Mouse (Mus musculus) hindbrain, embryonic 16.5 days (tissue): ENCODE measurements around the gene Olfr180. TPM values are rescaled to one million over a fixed set of nuclear protein-coding genes. Genes with fewer than 3 reads are reported as not detected.

Experiments
- ATAC-seq: fragments of 200-750 bp; cut with Nextera tagmentation; 2 replicates; pipeline ENCODE4 v1.8.0; 2017; ENCODE audit warnings: moderate TSS enrichment, moderate library complexity
- H3K27ac ChIP-seq: fragments of 300-500 bp; sonication (generic); 2 replicates; pipeline ENCODE4 v1.5.1; 2014; ENCODE audit warnings: low read depth, mild to moderate bottlenecking, control low read depth, low read length, moderate library complexity
- H3K27me3 ChIP-seq: fragments of 300-500 bp; sonication (generic); replicated peaks from 2 replicates; pipeline ENCODE4 v1.6.1; 2014; ENCODE audit warnings: low read length; ENCODE audit not compliant: control insufficient read depth, insufficient read depth
- H3K36me3 ChIP-seq: fragments of 300-500 bp; sonication (generic); 2 replicates; pipeline ENCODE4 v1.6.1; 2014; ENCODE audit warnings: mild to moderate bottlenecking, low read length, moderate library complexity, mixed read lengths; ENCODE audit not compliant: control insufficient read depth, insufficient read depth
- H3K4me1 ChIP-seq: fragments of 300-500 bp; sonication (generic); 2 replicates; pipeline ENCODE4 v1.6.1; 2014; ENCODE audit warnings: low read depth, low read length; ENCODE audit not compliant: control insufficient read depth, insufficient read depth
- H3K4me2 ChIP-seq: fragments of 300-500 bp; sonication (generic); 2 replicates; pipeline ENCODE4 v1.6.1; 2014; ENCODE audit warnings: mild to moderate bottlenecking, low read length, control low read depth, moderate library complexity
- H3K4me3 ChIP-seq: fragments of 300-500 bp; sonication (generic); 2 replicates; pipeline ENCODE4 v1.5.1; 2014; ENCODE audit warnings: mild to moderate bottlenecking, low read length, control low read depth, moderate library complexity
- H3K9ac ChIP-seq: fragments of 300-500 bp; sonication (generic); 2 replicates; pipeline ENCODE4 v1.6.1; 2014; ENCODE audit warnings: low read depth, mild to moderate bottlenecking, control low read depth, low read length, moderate library complexity
- H3K9me3 ChIP-seq: fragments of 300-500 bp; sonication (generic); 2 replicates; pipeline ENCODE4 v1.6.1; 2014; ENCODE audit warnings: mild to moderate bottlenecking, low read length, moderate library complexity; ENCODE audit not compliant: control insufficient read depth
- whole genome bisulfite sequencing: fragments of 180-500 bp; shearing (Covaris S2); extraction: QIAGEN DNeasy Blood & Tissue Kit; methylation state at CpG from one replicate; pipeline ENCODE4 v1.1.7; 2014; 5-methylcytosine and 5-hydroxymethylcytosine counted together
- polyA plus RNA-seq: library from polyadenylated mRNA; unstranded; fragments of >200 nt; fragmentation: Nextera tagmentation; extraction: Ambion mirVana; gene quantifications from 2 replicates; pipeline ENCODE4 v1.2.1, GENCODE M21; 2015

Olfr180 gene
- polyA plus RNA-seq: not detected in 2 replicates

GRCm38 (mm10) chr16:58929292-58929691, at the start of gene Olfr180:
Olfr180 (minus strand) TSS chr16:58929392.
- Histone ChIP-seq H3K36me3 (no peaks in the 10 kb centered on the region), H3K9me3 (no peaks in the 10 kb centered on the region), H3K4me2 (no peak within 1 kb of the TSS), H3K27me3 (no peaks in the 10 kb centered on the region), H3K9ac (no peak within 1 kb of the TSS), H3K4me1 (no peaks in the 10 kb centered on the region), H3K27ac (no peak within 1 kb of the TSS), H3K4me3 (no peak within 1 kb of the TSS)
- WGBS: 85% methylated on average over 4 of the region's 4 CpGs
- no peak for ATAC-seq

DNA sequence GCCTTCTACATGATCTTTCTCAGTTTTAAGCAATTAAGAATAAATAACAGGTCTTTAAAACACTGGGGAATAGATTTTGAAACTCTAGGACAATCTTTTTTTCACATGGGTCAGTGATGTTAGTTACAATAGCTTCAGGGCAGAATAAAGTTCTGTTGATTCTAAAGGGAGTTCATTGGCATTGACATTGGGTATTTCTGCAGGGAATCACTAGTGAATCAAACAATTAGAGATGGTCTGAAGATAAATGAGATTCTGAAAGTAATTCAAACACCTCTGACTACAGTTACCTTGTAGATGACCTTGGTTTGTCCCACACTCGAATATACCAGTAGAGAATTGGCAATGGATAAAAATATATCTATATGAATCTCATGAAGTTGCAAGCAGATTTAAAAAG, 537 bp downstream of the Olfr180 start, which contains the start of gene Olfr181:
TSS of gene Olfr181 (minus strand) at position 101 of the 400 bp plus-strand sequence.
- Histone ChIP-seq H3K4me1 (no peaks in the 10 kb centered on the region), H3K4me2 (no peak within 1 kb of the TSS), H3K9ac (no peak within 1 kb of the TSS), H3K27me3 (no peaks in the 10 kb centered on the region), H3K9me3 (no peaks in the 10 kb centered on the region), H3K27ac (no peak within 1 kb of the TSS), H3K4me3 (no peak within 1 kb of the TSS), H3K36me3 (no peaks in the 10 kb centered on the region)
- whole genome bisulfite sequencing: 63% methylated on average over 1 of the region's 1 CpGs
- no peak for ATAC-seq

DNA sequence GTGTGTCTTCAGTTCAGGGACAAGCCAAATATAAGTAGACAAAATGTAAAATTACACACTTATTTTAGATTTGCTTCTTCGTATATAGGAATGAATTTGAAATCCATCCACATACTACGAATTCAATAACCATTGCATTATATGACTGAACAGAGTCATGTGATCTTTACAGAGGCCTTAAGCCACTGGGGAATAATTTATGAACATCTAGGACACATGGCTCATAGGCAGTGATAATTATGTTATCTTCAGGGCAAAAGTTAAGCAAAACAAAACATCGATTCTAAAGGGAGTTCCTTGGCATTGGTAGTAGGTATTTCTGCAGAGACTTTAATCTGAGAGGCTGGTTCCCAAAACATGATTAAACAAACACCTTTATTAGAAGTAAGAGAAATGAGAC, 37.2 kb downstream of the Olfr180 start, which contains the start of gene Olfr178:
TSS of gene Olfr178 (minus strand) at position 101 of the 400 bp plus-strand sequence.
- H3K4me1 ChIP-seq: no peaks in the 10 kb centered on the region
- no peak within 1 kb of the TSS for H3K4me2 ChIP-seq
- ATAC-seq: no peak
- no peak within 1 kb of the TSS for H3K9ac ChIP-seq
- no peak within 1 kb of the TSS for H3K27ac ChIP-seq
- no peaks in the 10 kb centered on the region for H3K9me3 ChIP-seq
- 89% methylated on average over 3 of the region's 3 CpGs for WGBS
- H3K4me3 ChIP-seq: no peak within 1 kb of the TSS
- no peaks in the 10 kb centered on the region for H3K27me3 ChIP-seq
- no peaks in the 10 kb centered on the region for H3K36me3 ChIP-seq

GRCm38 (mm10) chr16:58884416-58884815, 44.8 kb downstream of the Olfr180 start:
- Histone ChIP-seq H3K4me1 (no peaks in the 10 kb centered on the region), H3K9me3 (no peaks in the 10 kb centered on the region), H3K4me2 (no peak overlapping the region), H3K27ac (no peak overlapping the region), H3K4me3 (no peak overlapping the region), H3K9ac (no peak overlapping the region), H3K27me3 (no peaks in the 10 kb centered on the region), H3K36me3 (no peaks in the 10 kb centered on the region)
- WGBS: 96% methylated on average over 2 of the region's 2 CpGs
- no peak for ATAC-seq

DNA sequence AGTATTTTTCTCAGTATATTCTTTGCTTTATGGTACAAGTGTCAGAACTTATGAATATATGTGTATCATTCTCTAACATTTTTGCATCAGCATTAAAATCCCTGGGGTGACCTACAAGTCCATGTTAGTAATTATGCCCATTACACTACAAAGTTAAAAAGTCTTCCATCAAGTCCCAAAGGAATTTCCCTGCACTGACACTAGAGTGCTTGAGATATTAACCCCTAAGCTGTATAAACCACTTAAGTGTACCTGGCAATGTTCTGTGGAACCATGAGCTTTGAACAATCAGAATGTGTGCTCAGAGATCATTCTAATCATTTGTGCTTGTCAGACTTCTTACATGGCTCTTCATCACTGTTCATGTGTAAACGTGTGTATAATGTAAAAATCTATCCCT, 54.5 kb downstream of the Olfr180 start, which contains the start of gene Olfr177:
TSS of gene Olfr177 (minus strand) at position 101 of the 400 bp plus-strand sequence.
- no peak within 1 kb of the TSS for H3K9ac ChIP-seq
- H3K27ac ChIP-seq: no peak within 1 kb of the TSS
- H3K4me2 ChIP-seq: no peak within 1 kb of the TSS
- H3K27me3 ChIP-seq: no peaks in the 10 kb centered on the region
- no peak for ATAC-seq
- H3K36me3 ChIP-seq: no peaks in the 10 kb centered on the region
- no peaks in the 10 kb centered on the region for H3K9me3 ChIP-seq
- 66% methylated on average over 1 of the region's 1 CpGs for WGBS
- H3K4me1 ChIP-seq: no peaks in the 10 kb centered on the region
- H3K4me3 ChIP-seq: no peak within 1 kb of the TSS

Other genes with a start within 250 kb of the Olfr180 start
- 0.12 TPM in 1 of 2 replicates, not detected in the other for gene Gpr15, start 210.3 kb downstream of the Olfr180 start, polyA plus RNA-seq
- gene Cldnd1, start 201.5 kb downstream of the Olfr180 start, polyA plus RNA-seq: 157 and 169 TPM in 2 replicates
- not detected in 2 replicates for gene Olfr172, start 166.2 kb downstream of the Olfr180 start, polyA plus RNA-seq
- not detected in 2 replicates for gene Olfr173, start 129.1 kb downstream of the Olfr180 start, polyA plus RNA-seq
- not detected in 2 replicates for gene Olfr175-ps1, start 102.6 kb downstream of the Olfr180 start, polyA plus RNA-seq
- not detected in 2 replicates for gene Olfr177, start 54.6 kb downstream of the Olfr180 start, polyA plus RNA-seq
- not detected in 2 replicates for gene Olfr178, start 37.3 kb downstream of the Olfr180 start, polyA plus RNA-seq
- not detected in 2 replicates for gene Olfr181, start 637 bp downstream of the Olfr180 start, polyA plus RNA-seq
- not detected in 2 replicates for gene Olfr183, start 66.0 kb upstream of the Olfr180 start, polyA plus RNA-seq
- not detected in 2 replicates for gene Olfr186, start 100.9 kb upstream of the Olfr180 start, polyA plus RNA-seq
- gene Olfr187, start 110.4 kb upstream of the Olfr180 start, polyA plus RNA-seq: not detected in 2 replicates
- not detected in 2 replicates for gene Olfr190, start 148.6 kb upstream of the Olfr180 start, polyA plus RNA-seq
- not detected in 2 replicates for gene Olfr191, start 160.4 kb upstream of the Olfr180 start, polyA plus RNA-seq
- gene Olfr193, start 182.5 kb upstream of the Olfr180 start, polyA plus RNA-seq: not detected in 2 replicates
- gene Olfr194, start 191.7 kb upstream of the Olfr180 start, polyA plus RNA-seq: not detected in 2 replicates
- not detected in 2 replicates for gene Olfr195, start 217.7 kb upstream of the Olfr180 start, polyA plus RNA-seq
- not detected in 2 replicates for gene Olfr196, start 241.1 kb upstream of the Olfr180 start, polyA plus RNA-seq